Mouse (Mus musculus): ENCODE measurements around the gene Tinf2. TPM values are rescaled to one million over a fixed set of nuclear protein-coding genes. Genes with fewer than 3 reads are reported as not detected.

The Tinf2 gene
- 31.5 and 33.3 TPM in 2 replicates for polyA plus RNA-seq (2015; fragmentation: Nextera tagmentation; extraction: Ambion mirVana)

GRCm38 (mm10) chr14:55681160-55682117 is at the start of gene Tinf2:
Tinf2 (minus strand) TSS chr14:55681820.
- Histone ChIP-seq H3K27ac (peak within 1 kb of the TSS; percentile 91), H3K4me2 (peak within 1 kb of the TSS; percentile 82), H3K27me3 (no peaks in the 10 kb centered on the region), H3K36me3 (peaks cover 42% of the 10 kb centered on the region), H3K4me3 (peak within 1 kb of the TSS; percentile 71), H3K9me3 (no peaks in the 10 kb centered on the region), H3K4me1 (peaks cover 10% of the 10 kb centered on the region; the same call in 1 of the 2 replicates), H3K9ac (peak within 1 kb of the TSS; percentile 60)
- peak; percentile 95 for ATAC-seq (ENCODE audit: insufficient number of reproducible peaks, low FRiP score, low TSS enrichment, low read depth)
- WGBS: under 1% methylated on average over 66 of the region's 66 CpGs

GRCm38 (mm10) chr14:55730531-55731032 is 49.0 kb upstream of the Tinf2 start:
- WGBS: 77% methylated on average over 7 of the region's 7 CpGs
- H3K27me3 ChIP-seq: no peaks in the 10 kb centered on the region
- no peak overlapping the region for H3K4me2 ChIP-seq
- H3K9ac ChIP-seq: no peak overlapping the region
- H3K4me1 ChIP-seq: no peaks in the 10 kb centered on the region
- no peaks in the 10 kb centered on the region for H3K36me3 ChIP-seq
- ATAC-seq (ENCODE audit: insufficient number of reproducible peaks, low FRiP score, low TSS enrichment, low read depth): no peak
- H3K27ac ChIP-seq: no peak overlapping the region
- no peaks in the 10 kb centered on the region for H3K9me3 ChIP-seq
- no peak overlapping the region for H3K4me3 ChIP-seq

GRCm38 (mm10) chr14:55730116-55730515 is 48.5 kb upstream of the Tinf2 start:
- no peak for ATAC-seq (ENCODE audit: insufficient number of reproducible peaks, low FRiP score, low TSS enrichment, low read depth)
- no peaks in the 10 kb centered on the region for H3K9me3 ChIP-seq
- H3K36me3 ChIP-seq: no peaks in the 10 kb centered on the region
- no peaks in the 10 kb centered on the region for H3K27me3 ChIP-seq
- H3K9ac ChIP-seq: no peak overlapping the region
- H3K27ac ChIP-seq: no peak overlapping the region
- H3K4me3 ChIP-seq: no peak overlapping the region
- H3K4me1 ChIP-seq: no peaks in the 10 kb centered on the region
- no peak overlapping the region for H3K4me2 ChIP-seq
- WGBS: 83% methylated on average over 7 of the region's 7 CpGs

GRCm38 (mm10) chr14:55727889-55728685 is 46.5 kb upstream of the Tinf2 start:
- no peak overlapping the region for H3K4me3 ChIP-seq
- H3K4me1 ChIP-seq: no peaks in the 10 kb centered on the region
- H3K36me3 ChIP-seq: no peaks in the 10 kb centered on the region
- H3K9me3 ChIP-seq: no peaks in the 10 kb centered on the region
- no peak overlapping the region for H3K27ac ChIP-seq
- no peak overlapping the region for H3K4me2 ChIP-seq
- ATAC-seq (ENCODE audit: insufficient number of reproducible peaks, low FRiP score, low TSS enrichment, low read depth): no peak
- no peak overlapping the region for H3K9ac ChIP-seq
- WGBS: 68% methylated on average over 8 of the region's 8 CpGs
- no peaks in the 10 kb centered on the region for H3K27me3 ChIP-seq

DNA sequence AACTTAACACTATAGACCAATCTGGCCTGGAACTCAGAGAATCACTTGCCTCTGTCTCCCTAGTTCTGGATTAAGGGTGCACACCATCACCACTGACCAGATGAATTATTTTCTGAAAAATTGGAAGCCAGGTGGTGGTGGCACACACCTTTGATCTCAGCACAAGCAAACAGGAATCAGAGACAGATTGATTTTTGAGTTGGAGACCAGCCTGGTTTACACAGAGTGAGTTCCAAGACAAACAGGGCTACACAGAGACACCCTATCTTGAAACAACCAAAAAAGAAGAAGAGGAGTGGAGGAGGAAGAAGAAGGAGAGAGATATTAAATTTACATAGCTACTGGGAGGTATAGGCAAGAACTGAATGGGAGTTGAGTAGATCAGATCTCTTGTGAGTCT is 44.6 kb upstream of the Tinf2 start:
- no peak overlapping the region for H3K9ac ChIP-seq
- no peaks in the 10 kb centered on the region for H3K36me3 ChIP-seq
- H3K4me1 ChIP-seq: 0 out of 2 replicates have a peak, but pooled peaks cover 3% of the 10 kb centered on the region
- no peaks in the 10 kb centered on the region for H3K9me3 ChIP-seq
- H3K4me2 ChIP-seq: no peak overlapping the region
- H3K27me3 ChIP-seq: no peaks in the 10 kb centered on the region
- no peak overlapping the region for H3K4me3 ChIP-seq
- no peak for ATAC-seq (ENCODE audit: insufficient number of reproducible peaks, low FRiP score, low TSS enrichment, low read depth)
- no peak overlapping the region for H3K27ac ChIP-seq

DNA sequence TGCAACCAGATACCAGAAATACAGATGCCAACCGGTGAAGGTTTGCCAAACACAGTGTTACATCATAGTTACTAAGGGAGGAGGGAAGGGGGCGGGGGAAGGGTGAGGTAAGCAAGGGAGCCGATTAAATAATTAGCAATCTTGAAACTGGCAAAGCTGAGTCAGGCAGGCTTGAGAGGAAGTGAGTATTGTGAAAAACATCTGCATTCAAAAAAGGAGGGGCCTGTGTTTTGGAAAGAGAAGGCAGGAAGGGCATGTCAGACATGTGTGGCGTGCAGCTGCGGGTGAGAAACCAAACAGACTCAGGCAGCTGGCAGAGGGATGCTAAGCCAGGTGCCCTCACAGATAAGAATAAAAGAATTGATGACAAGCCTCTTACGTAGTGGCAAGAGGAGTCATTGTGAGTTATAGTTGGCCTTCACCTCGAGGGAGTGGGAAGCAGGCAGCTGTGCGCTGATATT is 42.8 kb upstream of the Tinf2 start:
- H3K9me3 ChIP-seq: no peaks in the 10 kb centered on the region
- no peaks in the 10 kb centered on the region for H3K27me3 ChIP-seq
- no peak overlapping the region for H3K9ac ChIP-seq
- 55% methylated on average over 8 of the region's 8 CpGs for WGBS
- ATAC-seq (ENCODE audit: insufficient number of reproducible peaks, low FRiP score, low TSS enrichment, low read depth): no peak
- 0 out of 2 replicates have a peak, but pooled peaks cover 10% of the 10 kb centered on the region for H3K4me1 ChIP-seq
- H3K36me3 ChIP-seq: peaks cover 5% of the 10 kb centered on the region
- no peak overlapping the region for H3K27ac ChIP-seq
- H3K4me3 ChIP-seq: no peak overlapping the region
- H3K4me2 ChIP-seq: no peak overlapping the region

DNA sequence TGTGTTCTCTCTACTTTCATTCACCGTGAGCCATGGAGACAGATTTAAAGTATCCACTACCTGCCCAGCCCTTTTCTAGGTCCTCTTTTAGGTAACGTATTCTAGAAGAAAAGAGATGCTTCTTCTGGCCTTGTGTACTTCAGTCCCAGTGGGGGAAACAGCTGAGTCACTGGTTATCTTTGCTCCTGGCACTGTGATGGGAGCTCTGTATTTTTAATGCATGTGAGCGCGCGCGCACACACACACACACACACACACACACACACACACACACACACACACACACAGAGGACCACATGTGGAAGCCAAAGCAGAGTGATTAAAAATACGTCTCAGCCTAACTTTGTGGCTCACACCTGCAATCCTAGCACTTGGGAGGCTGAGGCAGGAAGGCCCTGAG is 41.8 kb upstream of the Tinf2 start:
- Histone ChIP-seq H3K27ac (no peak overlapping the region), H3K9ac (no peak overlapping the region), H3K4me1 (0 out of 2 replicates have a peak, but pooled peaks cover 10% of the 10 kb centered on the region), H3K36me3 (peaks cover 14% of the 10 kb centered on the region), H3K27me3 (no peaks in the 10 kb centered on the region), H3K4me2 (no peak overlapping the region), H3K9me3 (no peaks in the 10 kb centered on the region), H3K4me3 (no peak overlapping the region)
- no peak for ATAC-seq (ENCODE audit: insufficient number of reproducible peaks, low FRiP score, low TSS enrichment, low read depth)
- 92% methylated on average over 7 of the region's 7 CpGs for WGBS

- Histone ChIP-seq H3K4me3 (peak overlapping the region; percentile 89), H3K4me1 (0 out of 2 replicates have a peak, but pooled peaks cover 10% of the 10 kb centered on the region), H3K4me2 (peak overlapping the region; percentile 70), H3K9ac (no peak overlapping the region), H3K9me3 (no peaks in the 10 kb centered on the region), H3K27ac (no peak overlapping the region), H3K36me3 (peaks cover 20% of the 10 kb centered on the region), H3K27me3 (no peaks in the 10 kb centered on the region)
- WGBS: 47% methylated on average over 8 of the region's 8 CpGs
- no peak for ATAC-seq (ENCODE audit: insufficient number of reproducible peaks, low FRiP score, low TSS enrichment, low read depth)
These were observed 40.9 kb upstream of the Tinf2 start for GRCm38 (mm10) chr14:55722438-55722945.

- no peaks in the 10 kb centered on the region for H3K9me3 ChIP-seq
- H3K36me3 ChIP-seq: peaks cover 27% of the 10 kb centered on the region
- H3K4me3 ChIP-seq: peak within 1 kb of the TSS; percentile 89
- no peaks in the 10 kb centered on the region for H3K27me3 ChIP-seq
- peak within 1 kb of the TSS; percentile 85 for H3K27ac ChIP-seq
- ATAC-seq (ENCODE audit: insufficient number of reproducible peaks, low FRiP score, low TSS enrichment, low read depth): peak; percentile 94
- 0 out of 2 replicates have a peak, but pooled peaks cover 10% of the 10 kb centered on the region for H3K4me1 ChIP-seq
- H3K4me2 ChIP-seq: peak within 1 kb of the TSS; percentile 70
- H3K9ac ChIP-seq: peak within 1 kb of the TSS; percentile 70
- under 1% methylated on average over 50 of the region's 50 CpGs for WGBS
These were observed 40.2 kb upstream of the Tinf2 start, which contains the start of gene Rabggta for GRCm38 (mm10) chr14:55721700-55722437. Rabggta (minus strand) TSS chr14:55722263.

GRCm38 (mm10) chr14:55721076-55721475 is 39.5 kb upstream of the Tinf2 start:
- 74% methylated on average over 6 of the region's 6 CpGs for WGBS
- ATAC-seq (ENCODE audit: insufficient number of reproducible peaks, low FRiP score, low TSS enrichment, low read depth): no peak
- peak overlapping the region; percentile 85; the same call in 1 of the 2 replicates for H3K27ac ChIP-seq
- H3K9me3 ChIP-seq: no peaks in the 10 kb centered on the region
- peak overlapping the region; percentile 70; the same call in 1 of the 2 replicates for H3K9ac ChIP-seq
- 0 out of 2 replicates have a peak, but pooled peaks cover 10% of the 10 kb centered on the region for H3K4me1 ChIP-seq
- H3K36me3 ChIP-seq: peaks cover 31% of the 10 kb centered on the region
- H3K27me3 ChIP-seq: no peaks in the 10 kb centered on the region
- H3K4me3 ChIP-seq: peak overlapping the region; percentile 89
- peak overlapping the region; percentile 70 for H3K4me2 ChIP-seq

- Histone ChIP-seq H3K4me3 (0 out of 2 replicates have a peak overlapping the region, but pooled peaks have one; percentile 89), H3K36me3 (peaks cover 32% of the 10 kb centered on the region), H3K27me3 (no peaks in the 10 kb centered on the region), H3K4me1 (0 out of 2 replicates have a peak, but pooled peaks cover 10% of the 10 kb centered on the region), H3K4me2 (no peak overlapping the region), H3K9me3 (no peaks in the 10 kb centered on the region), H3K27ac (no peak overlapping the region), H3K9ac (no peak overlapping the region)
- ATAC-seq (ENCODE audit: insufficient number of reproducible peaks, low FRiP score, low TSS enrichment, low read depth): no peak
- 92% methylated on average over 12 of the region's 12 CpGs for WGBS
These were observed 39.0 kb upstream of the Tinf2 start for GRCm38 (mm10) chr14:55720666-55721065.
